Mouse (Mus musculus) spleen, postnatal 14 days (tissue): ENCODE data around the gene Yif1b.

Source experiments
- DNase-seq, 2 experiments: peaks; one replicate each; pipeline ENCODE4 v3.0.0; 2021 to 2022; ENCODE audit warnings: low spot score in 2 of 2

The Yif1b gene

GRCm38 (mm10) chr7:29280801-29281200 is 42.7 kb downstream of the Yif1b start:
- DNase-seq = no peak

DNA sequence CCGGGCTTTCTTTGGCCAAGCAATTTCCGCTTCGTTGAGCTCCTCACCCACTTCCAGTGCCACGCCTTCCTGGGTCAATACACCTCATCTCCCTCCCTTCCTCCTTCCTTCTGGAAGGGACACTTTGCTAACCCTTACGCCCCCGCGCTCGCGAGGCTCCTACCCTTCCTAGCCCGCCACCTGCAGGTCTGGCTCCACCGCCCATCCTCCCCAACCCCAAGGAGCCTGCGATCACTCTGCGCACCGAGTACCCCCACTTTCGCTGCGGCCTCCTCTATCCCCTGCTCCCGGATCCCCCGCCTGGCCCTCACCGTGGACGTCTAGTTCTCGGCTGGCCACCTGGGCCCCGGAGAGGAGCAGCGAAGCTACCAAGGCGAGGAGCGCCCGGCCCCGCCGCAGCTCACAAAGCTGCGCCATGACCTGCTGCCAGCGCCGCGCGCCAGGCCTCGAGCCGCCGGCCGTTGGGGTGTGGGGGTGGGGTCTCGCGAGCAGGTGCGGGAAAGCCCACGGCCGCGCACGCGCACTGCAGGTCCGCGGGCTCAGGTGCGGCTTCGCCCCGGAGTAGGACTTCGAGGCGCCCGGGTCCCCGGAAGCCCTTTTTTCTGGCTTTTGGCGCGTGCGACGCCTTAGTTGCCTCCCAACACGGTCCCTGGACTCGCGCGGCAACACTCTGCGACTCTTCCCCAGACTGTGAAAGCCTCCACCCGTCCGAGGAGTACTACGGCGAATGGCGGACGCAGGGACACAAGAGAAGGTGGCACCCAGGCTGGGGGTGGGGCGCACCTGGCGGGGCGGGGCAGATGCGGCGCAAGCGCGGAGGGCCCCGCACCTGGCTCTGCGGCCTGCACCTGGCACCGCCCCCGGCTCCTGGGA is 43.3 kb downstream of the Yif1b start, which contains the start of gene Spint2:
TSS of gene Spint2 (minus strand) at position 712 of the 873 bp plus-strand sequence.
- peak; percentile 31 to 50 for DNase-seq

DNA sequence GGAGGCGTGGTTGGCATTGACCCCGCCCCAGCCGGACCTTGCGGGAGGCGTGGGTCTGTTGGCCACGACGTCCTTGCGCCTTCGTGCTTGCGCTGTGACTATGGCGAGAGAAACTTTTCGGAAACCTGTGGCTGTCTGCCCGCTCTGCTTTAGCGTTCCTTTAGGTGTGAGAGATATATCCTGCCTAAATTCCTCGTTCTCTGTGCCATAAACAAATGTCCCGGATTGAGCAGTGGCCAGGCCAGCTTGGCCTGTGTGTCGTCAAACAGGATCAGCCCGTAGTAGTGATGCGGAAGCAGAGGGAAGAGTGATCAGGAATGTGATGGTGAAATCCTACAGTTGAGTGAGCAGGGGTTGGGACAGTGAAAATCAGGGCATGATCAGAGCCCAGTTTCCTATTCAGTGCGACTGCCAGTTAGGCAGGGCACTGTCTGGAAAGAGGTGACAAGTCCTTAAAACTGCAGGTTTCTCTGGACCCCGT is 44.0 kb downstream of the Yif1b start:
- no peak for DNase-seq

- DNase-seq = no peak
Observed at GRCm38 (mm10) chr7:29283876-29284275, 45.7 kb downstream of the Yif1b start.

DNA sequence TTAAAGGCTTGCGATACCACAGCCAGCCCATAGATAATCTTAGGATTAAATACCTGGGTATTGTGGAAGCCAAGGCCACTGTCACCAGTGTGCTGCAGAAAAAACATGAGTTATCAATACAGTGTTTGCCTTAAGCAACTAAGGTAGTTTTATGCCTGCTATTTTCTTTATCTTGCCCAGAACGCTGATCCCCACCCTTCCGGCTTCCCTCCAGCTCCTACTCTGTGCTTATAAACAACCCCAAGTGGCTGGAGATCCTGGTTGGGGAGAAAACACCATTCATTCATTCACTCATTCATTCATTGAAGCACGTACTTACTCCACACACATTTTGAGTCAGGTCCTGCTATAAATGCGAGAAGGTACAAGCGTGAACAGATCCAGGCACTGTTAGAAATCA is 46.4 kb downstream of the Yif1b start:
- no peak for DNase-seq

- DNase-seq = no peak
Observed at GRCm38 (mm10) chr7:29287481-29287880, 49.4 kb downstream of the Yif1b start.

- DNase-seq = no peak
Observed at GRCm38 (mm10) chr7:29288079-29288478, 50.0 kb downstream of the Yif1b start.

GRCm38 (mm10) chr7:29288942-29289638 is 51.0 kb downstream of the Yif1b start, which contains the start of gene Ppp1r14a:
Ppp1r14a (plus strand) TSS chr7:29289308.
- peak; percentile 57 to 68 for DNase-seq

- no peak for DNase-seq
Observed at GRCm38 (mm10) chr7:29289856-29290255, 51.7 kb downstream of the Yif1b start.

GRCm38 (mm10) chr7:29290691-29291485 is 52.8 kb downstream of the Yif1b start:
- DNase-seq = no peak

- no peak for DNase-seq
Observed at GRCm38 (mm10) chr7:29291616-29292457, 53.7 kb downstream of the Yif1b start.

DNA sequence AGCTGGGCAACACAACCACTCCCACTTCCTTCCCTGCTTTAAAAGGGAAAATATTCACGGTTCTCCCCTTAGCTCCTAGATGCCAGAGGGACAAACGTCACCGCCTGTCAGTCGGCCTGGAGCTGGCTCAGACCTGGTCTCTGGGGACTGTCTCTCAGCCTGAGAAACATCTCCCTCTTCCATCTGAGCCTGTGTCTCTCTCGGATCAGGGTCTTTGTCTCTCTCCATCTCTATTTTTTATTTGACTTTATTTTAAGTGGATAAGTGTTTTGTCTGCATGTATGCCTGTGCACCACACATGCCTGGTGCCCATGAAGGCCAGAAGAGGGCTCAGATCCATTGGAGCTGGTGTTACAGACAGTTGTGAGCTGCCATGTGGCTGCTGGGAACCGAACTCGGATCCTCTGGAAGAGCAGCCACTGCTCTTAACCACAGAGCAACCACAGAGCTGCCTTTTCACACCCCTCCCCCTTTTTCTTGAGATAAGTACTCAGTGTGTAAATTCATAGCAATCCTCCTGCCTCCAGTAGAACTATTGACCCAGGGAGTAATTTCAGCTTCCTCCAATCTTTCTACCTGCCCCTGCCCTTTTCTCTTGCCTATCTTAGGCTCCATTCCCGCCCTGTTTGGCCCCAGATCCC is 54.4 kb downstream of the Yif1b start:
- no peak for DNase-seq

DNA sequence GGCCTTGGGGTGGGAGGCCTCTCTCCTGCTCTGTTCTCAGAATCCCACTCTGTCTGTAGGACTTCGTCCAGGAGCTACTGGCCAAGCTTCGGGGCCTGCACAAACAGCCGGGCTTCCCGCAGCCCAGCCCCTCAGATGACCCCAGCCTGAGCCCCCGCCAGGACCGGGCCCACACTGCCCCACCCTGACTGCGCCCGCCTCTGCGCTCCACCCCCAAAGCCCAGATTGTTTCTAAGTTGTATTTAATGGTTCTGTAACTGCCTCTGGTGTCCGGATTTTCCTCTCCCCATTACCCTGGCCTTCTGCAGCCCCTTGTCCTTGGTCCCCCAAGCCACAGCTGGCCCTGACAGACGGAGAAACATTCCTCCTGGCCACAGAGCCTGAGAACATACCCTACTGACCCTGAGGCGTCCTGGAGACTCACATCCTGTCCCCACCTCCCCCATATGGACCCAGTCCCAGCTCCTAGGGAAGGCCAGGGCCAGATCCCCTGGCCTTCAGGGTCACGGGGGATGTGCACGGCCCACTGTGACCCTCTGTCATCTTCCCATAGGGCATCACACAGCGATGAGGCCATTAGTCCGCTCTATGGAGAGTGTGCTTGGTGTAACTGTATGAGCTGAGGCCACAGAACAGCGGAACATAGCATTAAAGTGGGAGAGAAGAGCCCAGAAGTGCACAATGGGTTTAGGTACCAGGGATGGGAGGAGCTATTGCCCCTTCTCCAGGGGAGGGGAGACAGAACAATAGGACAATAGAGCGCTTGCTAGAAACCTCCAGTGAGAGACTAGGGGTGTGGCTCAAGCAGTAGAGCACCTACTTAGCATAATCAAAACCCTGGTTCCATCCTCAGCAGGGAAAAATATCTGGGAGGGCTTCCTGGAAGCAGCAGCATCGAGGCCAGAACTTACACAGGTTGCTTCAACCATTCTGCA is 55.3 kb downstream of the Yif1b start:
- DNase-seq = no peak

GRCm38 (mm10) chr7:29294111-29294761 is 56.1 kb downstream of the Yif1b start:
- no peak for DNase-seq

GRCm38 (mm10) chr7:29295861-29296647 is 57.9 kb downstream of the Yif1b start:
- no peak for DNase-seq

GRCm38 (mm10) chr7:29296998-29297397 is 58.9 kb downstream of the Yif1b start:
- DNase-seq = peak in 1 of 2 experiments; percentile 54
